ENCODE assay signal across 8 mouse cellular contexts in the genomic region with DNA sequence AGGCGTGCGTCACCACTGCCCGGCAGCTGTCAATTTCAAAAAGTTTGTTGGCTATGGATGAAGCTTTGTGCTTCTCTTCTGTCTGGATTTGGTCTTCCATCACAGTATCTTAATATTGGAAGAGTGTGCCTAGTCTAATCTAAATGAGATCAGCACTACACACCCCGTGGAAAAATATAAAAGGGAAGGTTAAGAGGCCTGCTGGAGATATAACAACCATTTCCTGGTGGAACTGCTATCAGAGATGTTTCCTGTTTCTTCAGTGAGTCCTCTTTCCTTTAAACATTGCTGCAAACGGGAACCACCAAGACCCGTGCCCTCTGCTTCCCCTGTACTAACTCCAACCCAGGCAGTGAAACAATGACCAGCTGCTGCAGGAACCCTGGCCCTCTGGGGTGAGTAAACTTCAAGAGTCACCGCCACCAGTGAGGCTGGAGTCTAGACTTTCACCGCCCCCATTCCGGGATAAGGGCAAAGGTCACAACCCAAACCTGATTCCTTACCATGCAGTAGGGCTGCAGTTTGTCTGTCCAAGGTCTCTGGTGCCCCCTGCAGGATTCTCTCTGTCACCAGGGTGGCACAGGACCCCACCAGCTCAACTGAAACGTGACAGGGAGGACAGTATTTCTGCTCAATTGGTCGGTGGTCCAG. TPM values are rescaled to one million over a fixed set of nuclear protein-coding genes. Genes with fewer than 3 reads are reported as not detected.
A peak's percentile ranks its signal among the peaks of the same experiment; 100 is the strongest.
DNase-seq lines count a peak whose midpoint lies in the region; ATAC-seq and TF ChIP-seq lines count a peak whose summit lies in the region.

No protein-coding gene starts in this region.

- H3K9ac ChIP-seq in heart, embryonic 11.5 days (ENCODE audit: low read depth, low read length): no peak overlapping the region

- no peak overlapping the region for H3K4me3 ChIP-seq in heart, embryonic 11.5 days (ENCODE audit: low read depth, low read length)
- no peak overlapping the region for H3K4me3 ChIP-seq in embryonic fibroblast, embryonic 13.5 days (ENCODE audit: insufficient read depth, low read length)

- H3K4me2 ChIP-seq in heart, embryonic 11.5 days: no peak overlapping the region

- no peaks in the 10 kb centered on the region for H3K9me3 ChIP-seq in heart, embryonic 11.5 days (replicated peaks; ENCODE audit: control insufficient read depth, low read length)

- no peak overlapping the region for H3K27ac ChIP-seq in heart, embryonic 11.5 days (ENCODE audit: low read depth, low read length)
- H3K27ac ChIP-seq in embryonic fibroblast, embryonic 13.5 days (ENCODE audit: insufficient read depth, low read length): no peak overlapping the region

- peak; percentile 52; the same call in 1 of the 2 replicates for TF ChIP-seq CTCF in embryonic fibroblast, embryonic 13.5 days (IDR thresholded peaks at IDR 0.05; ENCODE audit: borderline replicate concordance, insufficient read depth, low read length)

- peaks cover 4% of the 10 kb centered on the region; the same call in 1 of the 2 replicates for H3K4me1 ChIP-seq in heart, embryonic 11.5 days (ENCODE audit: control insufficient read depth, insufficient read depth, low read length)
- peaks cover 6% of the 10 kb centered on the region; the same call in 1 of the 2 replicates for H3K4me1 ChIP-seq in embryonic fibroblast, embryonic 13.5 days (ENCODE audit: control insufficient read depth, insufficient read depth, low read length)

- peaks cover 29% of the 10 kb centered on the region for H3K36me3 ChIP-seq in heart, embryonic 11.5 days (ENCODE audit: control insufficient read depth, insufficient read depth, low read length)

- WGBS in heart, embryonic 11.5 days (ENCODE audit: insufficient replicate concordance): 44% methylated on average over 11 of the region's 11 CpGs

- DNase-seq in heart, adult 11 months: peak; percentile 97
- peak; percentile 91 for DNase-seq in ZHBTc4 (ENCODE audit: low read depth, low spot score)
- DNase-seq in layer of hippocampus, postnatal 10 days (ENCODE audit: low spot score in 2 of 2): peak; percentile 64 to 76
- DNase-seq in lung, postnatal 36 days: peak; percentile 89
- peak; percentile 68 to 86 for DNase-seq in spleen, postnatal 10 days (ENCODE audit: low spot score in 2 of 2)

- TF ChIP-seq POLR2A in embryonic fibroblast, embryonic 13.5 days (IDR thresholded peaks at IDR 0.05; ENCODE audit: low read depth, low read length): no peak

- no peaks in the 10 kb centered on the region for H3K27me3 ChIP-seq in heart, embryonic 11.5 days (ENCODE audit: control insufficient read depth, insufficient read depth, low read length)

- ATAC-seq in heart, embryonic 11.5 days (replicated peaks; ENCODE audit: insufficient number of reproducible peaks, low FRiP score, low TSS enrichment): no peak
- ATAC-seq in hematopoietic stem cell, adult 5-6 weeks (replicated peaks in 1 of 2; ENCODE audit: insufficient read depth in 1 of 2, low FRiP score in 2 of 2, low TSS enrichment in 1 of 2, low read depth in 1 of 2, poor library complexity in 2 of 2, severe bottlenecking in 2 of 2): peak; percentile 87

RNA-seq across cellular contexts. Expression of gene Bnipl, which starts 12.2 kb away (rescaled TPM):
- not detected in 2 replicates for polyA plus RNA-seq in heart, embryonic 11.5 days (2014; fragmentation: Nextera tagmentation; extraction: Ambion mirVana)
- not detected in 2 replicates for polyA plus RNA-seq in embryonic fibroblast, embryonic 13.5 days (2011; ENCODE audit: insufficient read length, low read depth, missing spikeins)
- not detected in 2 replicates for total RNA-seq in hematopoietic stem cell, adult 5-6 weeks (2017)
- under 1 TPM in 1 of 2 experiments, not detected in 1; 0.25 TPM for total RNA-seq in layer of hippocampus, postnatal 10 days (2021)

RNA-seq across cellular contexts. Expression of gene Mindy1, which starts 17.9 kb away (rescaled TPM):
- 24.3 and 25.1 TPM in 2 replicates for polyA plus RNA-seq in heart, embryonic 11.5 days (2014; fragmentation: Nextera tagmentation; extraction: Ambion mirVana)
- polyA plus RNA-seq in embryonic fibroblast, embryonic 13.5 days (2011; ENCODE audit: insufficient read length, low read depth, missing spikeins): 25.5 and 26.9 TPM in 2 replicates
- total RNA-seq in hematopoietic stem cell, adult 5-6 weeks (2017): 42.4 and 45.4 TPM in 2 replicates
- total RNA-seq in layer of hippocampus, postnatal 10 days (2021): 10 to 100 TPM; 26.5 to 27.6 TPM

RNA-seq across cellular contexts. Expression of gene Prune1, which starts 18.7 kb away (rescaled TPM):
- 24.7 and 32.2 TPM in 2 replicates for polyA plus RNA-seq in heart, embryonic 11.5 days (2014; fragmentation: Nextera tagmentation; extraction: Ambion mirVana)
- polyA plus RNA-seq in embryonic fibroblast, embryonic 13.5 days (2011; ENCODE audit: insufficient read length, low read depth, missing spikeins): 22.2 and 22.9 TPM in 2 replicates
- total RNA-seq in hematopoietic stem cell, adult 5-6 weeks (2017): 9.8 and 11.7 TPM in 2 replicates
- total RNA-seq in layer of hippocampus, postnatal 10 days (2021): 10 to 100 TPM; 34.9 to 36.3 TPM

RNA-seq across cellular contexts. Expression of gene Gm128, which starts 21.8 kb away (rescaled TPM):
- 0.30 and 0.62 TPM in 2 replicates for polyA plus RNA-seq in heart, embryonic 11.5 days (2014; fragmentation: Nextera tagmentation; extraction: Ambion mirVana)
- not detected in 2 replicates for polyA plus RNA-seq in embryonic fibroblast, embryonic 13.5 days (2011; ENCODE audit: insufficient read length, low read depth, missing spikeins)
- 1.6 and 2.3 TPM in 2 replicates for total RNA-seq in hematopoietic stem cell, adult 5-6 weeks (2017)
- under 1 TPM; 0.16 to 0.18 TPM for total RNA-seq in layer of hippocampus, postnatal 10 days (2021)

RNA-seq across cellular contexts. Expression of gene Mllt11, which starts 31.2 kb away (rescaled TPM):
- polyA plus RNA-seq in heart, embryonic 11.5 days (2014; fragmentation: Nextera tagmentation; extraction: Ambion mirVana): 16.4 and 21.0 TPM in 2 replicates
- polyA plus RNA-seq in embryonic fibroblast, embryonic 13.5 days (2011; ENCODE audit: insufficient read length, low read depth, missing spikeins): 33.0 and 44.0 TPM in 2 replicates
- 8.2 and 13.0 TPM in 2 replicates for total RNA-seq in hematopoietic stem cell, adult 5-6 weeks (2017)
- 100 to 1,000 TPM; 621 to 626 TPM for total RNA-seq in layer of hippocampus, postnatal 10 days (2021)
